ENCODE assay signal across 7 mouse cellular contexts in the genomic region with DNA sequence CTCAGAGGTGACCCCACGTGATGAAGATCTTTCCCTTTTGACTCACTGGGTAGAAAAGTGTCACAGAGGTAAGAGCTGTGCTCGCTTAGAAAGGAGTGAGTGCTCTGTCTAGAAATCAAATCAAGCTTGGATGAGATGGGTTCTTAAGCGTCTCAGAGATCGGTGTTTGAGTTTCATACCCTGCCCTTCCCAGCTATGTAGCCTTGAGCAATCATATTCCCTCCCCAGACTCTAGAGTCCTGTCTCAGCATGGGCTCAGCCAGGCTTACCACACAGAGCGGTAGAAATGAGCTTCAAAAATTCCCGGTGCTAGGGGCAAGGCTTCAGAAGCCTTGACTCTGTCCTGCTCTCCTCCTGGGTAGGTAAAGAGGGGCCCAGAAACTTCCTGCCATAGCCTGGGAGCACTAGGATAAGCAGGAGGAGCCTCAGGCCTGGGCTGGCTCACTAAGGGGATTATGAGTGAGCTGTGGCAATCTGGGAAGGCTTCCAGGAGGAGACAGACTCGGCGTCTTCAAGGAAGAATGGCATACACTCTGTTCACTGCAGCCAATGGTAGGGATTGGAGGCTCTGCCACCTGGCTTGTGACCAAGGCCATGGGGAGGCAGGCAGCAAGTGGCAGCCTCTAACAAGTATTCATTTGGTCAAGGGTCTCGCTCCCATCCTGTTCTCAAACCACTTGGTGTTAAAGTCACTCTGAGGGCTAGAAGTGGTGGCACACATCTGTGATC. TPM values are rescaled to one million over a fixed set of nuclear protein-coding genes. Genes with fewer than 3 reads are reported as not detected.
DNase-seq lines count a peak whose midpoint lies in the region; ATAC-seq lines count a peak whose summit lies in the region.

No protein-coding gene starts in this region.

- WGBS in kidney, embryonic 16.5 days = 78% methylated on average over 9 of the region's 9 CpGs
- 69% methylated on average over 9 of the region's 9 CpGs for WGBS in embryonic facial prominence, embryonic 10.5 days
- WGBS in forebrain, embryonic 16.5 days = 34% methylated on average over 9 of the region's 9 CpGs
- 40% methylated on average over 9 of the region's 9 CpGs for WGBS in midbrain, embryonic 14.5 days

- no peaks in the 10 kb centered on the region for H3K9me3 ChIP-seq in kidney, embryonic 16.5 days (ENCODE audit: low read length)
- no peaks in the 10 kb centered on the region for H3K9me3 ChIP-seq in embryonic facial prominence, embryonic 10.5 days
- H3K9me3 ChIP-seq in forebrain, embryonic 16.5 days (ENCODE audit: control insufficient read depth, low read length) = no peaks in the 10 kb centered on the region
- no peaks in the 10 kb centered on the region for H3K9me3 ChIP-seq in midbrain, embryonic 14.5 days (ENCODE audit: control insufficient read depth, low read length)

- no peak for ATAC-seq in kidney, embryonic 16.5 days (ENCODE audit: low FRiP score, low TSS enrichment)
- ATAC-seq in forebrain, embryonic 16.5 days = no peak
- no peak for ATAC-seq in midbrain, embryonic 14.5 days (ENCODE audit: low FRiP score, low TSS enrichment)

- H3K4me1 ChIP-seq in kidney, embryonic 16.5 days (ENCODE audit: insufficient read depth, low read length) = peaks cover 61% of the 10 kb centered on the region
- peaks cover 80% of the 10 kb centered on the region for H3K4me1 ChIP-seq in embryonic facial prominence, embryonic 10.5 days
- peaks cover 60% of the 10 kb centered on the region for H3K4me1 ChIP-seq in forebrain, embryonic 16.5 days (replicated peaks; ENCODE audit: control insufficient read depth, insufficient read depth, low read length)
- peaks cover 52% of the 10 kb centered on the region for H3K4me1 ChIP-seq in midbrain, embryonic 14.5 days (ENCODE audit: control insufficient read depth, insufficient read depth, low read length)

- H3K4me3 ChIP-seq in kidney, embryonic 16.5 days (ENCODE audit: low read length) = no peak overlapping the region
- H3K4me3 ChIP-seq in embryonic facial prominence, embryonic 10.5 days = no peak overlapping the region
- no peak overlapping the region for H3K4me3 ChIP-seq in forebrain, embryonic 16.5 days (replicated peaks; ENCODE audit: low read length)
- H3K4me3 ChIP-seq in midbrain, embryonic 14.5 days (replicated peaks; ENCODE audit: low read depth, low read length) = no peak overlapping the region

- H3K36me3 ChIP-seq in kidney, embryonic 16.5 days (ENCODE audit: insufficient read depth, low read length) = no peaks in the 10 kb centered on the region
- no peaks in the 10 kb centered on the region for H3K36me3 ChIP-seq in embryonic facial prominence, embryonic 10.5 days (replicated peaks)
- H3K36me3 ChIP-seq in forebrain, embryonic 16.5 days (ENCODE audit: control insufficient read depth, insufficient read depth) = no peaks in the 10 kb centered on the region
- no peaks in the 10 kb centered on the region for H3K36me3 ChIP-seq in midbrain, embryonic 14.5 days (ENCODE audit: control insufficient read depth, insufficient read depth, low read length)

- no peaks in the 10 kb centered on the region for H3K27me3 ChIP-seq in kidney, embryonic 16.5 days (ENCODE audit: insufficient read depth, low read length)
- peaks cover 4% of the 10 kb centered on the region; the same call in 1 of the 2 replicates for H3K27me3 ChIP-seq in embryonic facial prominence, embryonic 10.5 days (replicated peaks; ENCODE audit: low read depth, poor library complexity, severe bottlenecking)
- H3K27me3 ChIP-seq in forebrain, embryonic 16.5 days (replicated peaks; ENCODE audit: control insufficient read depth, insufficient read depth, low read length) = no peaks in the 10 kb centered on the region
- no peaks in the 10 kb centered on the region for H3K27me3 ChIP-seq in midbrain, embryonic 14.5 days (ENCODE audit: control insufficient read depth, insufficient read depth, low read length)

- 0 out of 2 replicates have a peak overlapping the region, but pooled peaks have one; percentile 5 for H3K9ac ChIP-seq in kidney, embryonic 16.5 days (replicated peaks; ENCODE audit: low read length)
- H3K9ac ChIP-seq in forebrain, embryonic 16.5 days (replicated peaks; ENCODE audit: low read depth, low read length) = peak overlapping the region; percentile 84
- H3K9ac ChIP-seq in midbrain, embryonic 14.5 days (replicated peaks; ENCODE audit: low read length) = 0 out of 2 replicates have a peak overlapping the region, but pooled peaks have one; percentile 26

- H3K4me2 ChIP-seq in kidney, embryonic 16.5 days (replicated peaks; ENCODE audit: low read depth, low read length) = no peak overlapping the region
- H3K4me2 ChIP-seq in forebrain, embryonic 16.5 days (ENCODE audit: low read length) = peak overlapping the region; percentile 66
- H3K4me2 ChIP-seq in midbrain, embryonic 14.5 days (ENCODE audit: low read length) = peak overlapping the region; percentile 96

- no peak for DNase-seq in kidney, adult 11 months
- DNase-seq in embryonic facial prominence, embryonic 10.5 days (ENCODE audit: low spot score) = no peak
- DNase-seq in midbrain, embryonic 14.5 days = no peak
- DNase-seq in thymus, postnatal 14 days = no peak
- no peak for DNase-seq in MN1 (ENCODE audit: low spot score)

- peak overlapping the region; percentile 22 for H3K27ac ChIP-seq in kidney, embryonic 16.5 days (ENCODE audit: low read length)
- H3K27ac ChIP-seq in embryonic facial prominence, embryonic 10.5 days (replicated peaks) = peak overlapping the region; percentile 90
- peak overlapping the region; percentile 94 for H3K27ac ChIP-seq in forebrain, embryonic 16.5 days (ENCODE audit: low read length)
- peak overlapping the region; percentile 98 for H3K27ac ChIP-seq in midbrain, embryonic 14.5 days (replicated peaks; ENCODE audit: low read depth, low read length)

RNA-seq across cellular contexts. Expression of gene Adgrg1, which starts 18.6 kb away (rescaled TPM):
- polyA plus RNA-seq in kidney, embryonic 16.5 days (2015; fragmentation: Nextera tagmentation; extraction: Ambion mirVana) = 66.2 and 67.8 TPM in 2 replicates
- polyA plus RNA-seq in embryonic facial prominence, embryonic 10.5 days (2016; fragmentation: Nextera tagmentation; extraction: Ambion mirVana) = 32.9 and 38.2 TPM in 2 replicates
- polyA plus RNA-seq in forebrain, embryonic 16.5 days (2015; fragmentation: Nextera tagmentation; extraction: Ambion mirVana) = 132 and 152 TPM in 2 replicates
- polyA plus RNA-seq in midbrain, embryonic 14.5 days (2014; fragmentation: Nextera tagmentation; extraction: Ambion mirVana) = 112 and 165 TPM in 2 replicates

RNA-seq across cellular contexts. Expression of gene Adgrg3, which starts 24.3 kb away (rescaled TPM):
- 5.0 and 5.1 TPM in 2 replicates for polyA plus RNA-seq in kidney, embryonic 16.5 days (2015; fragmentation: Nextera tagmentation; extraction: Ambion mirVana)
- polyA plus RNA-seq in embryonic facial prominence, embryonic 10.5 days (2016; fragmentation: Nextera tagmentation; extraction: Ambion mirVana) = 3.1 and 3.5 TPM in 2 replicates
- polyA plus RNA-seq in forebrain, embryonic 16.5 days (2015; fragmentation: Nextera tagmentation; extraction: Ambion mirVana) = 0.93 and 1.1 TPM in 2 replicates
- 0.24 and 1.3 TPM in 2 replicates for polyA plus RNA-seq in midbrain, embryonic 14.5 days (2014; fragmentation: Nextera tagmentation; extraction: Ambion mirVana)

Comparison
In these comparisons a context has a peak if more than half of its experiments do, and no peak if none do; other contexts are left out.
1. H3K27ac ChIP-seq: peak in every context shown above with its lines; median percentile 98 in midbrain, embryonic 14.5 days; 94 in forebrain, embryonic 16.5 days; 90 in embryonic facial prominence, embryonic 10.5 days; 22 in kidney, embryonic 16.5 days.
2. H3K9ac ChIP-seq: peak in every context shown above with its lines; median percentile 84 in forebrain, embryonic 16.5 days; 26 in midbrain, embryonic 14.5 days; 5 in kidney, embryonic 16.5 days.